In genomic region chr19:5894002-5894678, GRCm38 (mm10) we compare ENCODE assay signal across 8 mouse cellular contexts. TPM values are rescaled to one million over a fixed set of nuclear protein-coding genes. Genes with fewer than 3 reads are reported as not detected.
DNase-seq lines count a peak whose midpoint lies in the region; ATAC-seq and TF ChIP-seq lines count a peak whose summit lies in the region.

Tigd3 (minus strand) TSS chr19:5894149.

- H3K9me3 ChIP-seq in embryonic facial prominence, embryonic 10.5 days: no peaks in the 10 kb centered on the region
- no peaks in the 10 kb centered on the region for H3K9me3 ChIP-seq in intestine, postnatal 0 days (ENCODE audit: control insufficient read depth)
- no peaks in the 10 kb centered on the region for H3K9me3 ChIP-seq in midbrain, embryonic 11.5 days (ENCODE audit: control insufficient read depth, low read length)

- H3K4me1 ChIP-seq in embryonic facial prominence, embryonic 10.5 days: peaks cover 32% of the 10 kb centered on the region
- no peaks in the 10 kb centered on the region; the same call in 1 of the 2 replicates for H3K4me1 ChIP-seq in intestine, postnatal 0 days (replicated peaks; ENCODE audit: control insufficient read depth, insufficient read depth, low read length)
- H3K4me1 ChIP-seq in midbrain, embryonic 11.5 days (ENCODE audit: control insufficient read depth, insufficient read depth, low read length): peaks cover 15% of the 10 kb centered on the region

- H3K27ac ChIP-seq in embryonic facial prominence, embryonic 10.5 days (replicated peaks): peak within 1 kb of the TSS; percentile 92
- no peak within 1 kb of the TSS for H3K27ac ChIP-seq in intestine, postnatal 0 days (ENCODE audit: low read depth, low read length)
- peak within 1 kb of the TSS; percentile 51; the same call in 1 of the 2 replicates for H3K27ac ChIP-seq in midbrain, embryonic 11.5 days (ENCODE audit: low read depth, low read length)

- H3K9ac ChIP-seq in intestine, postnatal 0 days (ENCODE audit: low read depth, low read length): peak within 1 kb of the TSS; percentile 45
- H3K9ac ChIP-seq in midbrain, embryonic 11.5 days (ENCODE audit: low read length): peak within 1 kb of the TSS; percentile 87

- intact Hi-C loops in left cerebral cortex, postnatal 4 days (cut with DNase I): no loop called here

- peak; percentile 96 for DNase-seq in adrenal gland, postnatal 14 days
- DNase-seq in embryonic facial prominence, embryonic 10.5 days (ENCODE audit: low spot score): peak; percentile 96
- peak; percentile 98 for DNase-seq in left cerebral cortex, postnatal 4 days
- DNase-seq in midbrain, embryonic 11.5 days (ENCODE audit: low spot score, missing footprints): peak; percentile 99
- DNase-seq in right cerebral cortex, postnatal 4 days: peak; percentile 96
- peak; percentile 95 for DNase-seq in yolk sac, embryonic 10.5 days (ENCODE audit: low spot score)

- TF ChIP-seq CTCF in intestine, postnatal 0 days (IDR thresholded peaks at IDR 0.05; ENCODE audit: low read depth): no peak

- peak; percentile 96 for ATAC-seq in granulocyte monocyte progenitor cell, adult 5-6 weeks (replicated peaks; ENCODE audit: poor library complexity, severe bottlenecking)
- ATAC-seq in intestine, postnatal 0 days: peak; percentile 90
- peak; percentile 96 for ATAC-seq in midbrain, embryonic 11.5 days (ENCODE audit: low FRiP score)

- H3K36me3 ChIP-seq in embryonic facial prominence, embryonic 10.5 days (replicated peaks): peaks cover 63% of the 10 kb centered on the region
- H3K36me3 ChIP-seq in intestine, postnatal 0 days (ENCODE audit: control insufficient read depth, insufficient read depth): peaks cover 16% of the 10 kb centered on the region
- H3K36me3 ChIP-seq in midbrain, embryonic 11.5 days (ENCODE audit: control insufficient read depth, insufficient read depth, low read length): peaks cover 14% of the 10 kb centered on the region

- 4% methylated on average over 36 of the region's 36 CpGs for WGBS in embryonic facial prominence, embryonic 10.5 days
- WGBS in intestine, postnatal 0 days: 3% methylated on average over 35 of the region's 36 CpGs
- 6% methylated on average over 36 of the region's 36 CpGs for WGBS in midbrain, embryonic 11.5 days

- H3K27me3 ChIP-seq in embryonic facial prominence, embryonic 10.5 days (replicated peaks; ENCODE audit: low read depth, poor library complexity, severe bottlenecking): 0 out of 2 replicates have a peak, but pooled peaks cover 5% of the 10 kb centered on the region
- H3K27me3 ChIP-seq in intestine, postnatal 0 days (replicated peaks; ENCODE audit: control insufficient read depth, insufficient read depth, low read length): no peaks in the 10 kb centered on the region
- H3K27me3 ChIP-seq in midbrain, embryonic 11.5 days (ENCODE audit: control insufficient read depth, insufficient read depth, low read length): no peaks in the 10 kb centered on the region

- H3K4me2 ChIP-seq in intestine, postnatal 0 days (replicated peaks; ENCODE audit: low read depth): peak within 1 kb of the TSS; percentile 93
- H3K4me2 ChIP-seq in midbrain, embryonic 11.5 days: peak within 1 kb of the TSS; percentile 81

- peak within 1 kb of the TSS; percentile 77 for H3K4me3 ChIP-seq in embryonic facial prominence, embryonic 10.5 days
- H3K4me3 ChIP-seq in intestine, postnatal 0 days (ENCODE audit: low read depth, low read length): peak within 1 kb of the TSS; percentile 56
- peak within 1 kb of the TSS; percentile 68 for H3K4me3 ChIP-seq in midbrain, embryonic 11.5 days (ENCODE audit: low read depth, low read length)

RNA-seq across cellular contexts. Expression of gene Tigd3, which starts in this region (rescaled TPM):
- total RNA-seq in adrenal gland, postnatal 14 days (2021): 1.4 and 1.7 TPM in 2 replicates
- polyA plus RNA-seq in embryonic facial prominence, embryonic 10.5 days (2016; fragmentation: Nextera tagmentation; extraction: Ambion mirVana): 6.8 and 7.4 TPM in 2 replicates
- 1.1 and 2.5 TPM in 2 replicates for total RNA-seq in granulocyte monocyte progenitor cell, adult 5-6 weeks (2014; fragmentation: Nextera tagmentation)
- 2.3 and 4.4 TPM in 2 replicates for total RNA-seq in granulocyte monocyte progenitor cell, adult 5-6 weeks (2017)
- 1.0 and 1.2 TPM in 2 replicates for polyA plus RNA-seq in intestine, postnatal 0 days (2015; fragmentation: Nextera tagmentation; extraction: Ambion mirVana)
- total RNA-seq in left cerebral cortex, postnatal 4 days (2021): 10 to 100 TPM; 10.2 to 11.7 TPM
- 7.3 and 8.3 TPM in 2 replicates for polyA plus RNA-seq in midbrain, embryonic 11.5 days (2014; fragmentation: Nextera tagmentation; extraction: Ambion mirVana)
